Mouse (Mus musculus): ENCODE results near the gene Pzp. TPM values are rescaled to one million over a fixed set of nuclear protein-coding genes. Genes with fewer than 3 reads are reported as not detected.

Pzp gene
- polyA plus RNA-seq, 1 experiment from 2014 or later, result 1,400 TPM

GRCm38 (mm10) chr6:128525801-128526200, 719 bp downstream of the Pzp start:
- H3K27ac ChIP-seq (ENCODE audit: low read depth), result peak overlapping the region; percentile 90
- H3K9me3 ChIP-seq (ENCODE audit: low read length), result peaks cover 7% of the 10 kb centered on the region
- no peak overlapping the region; the same call in 1 of the 2 replicates for H3K4me2 ChIP-seq (ENCODE audit: low read depth, low read length)
- DNase-seq (peak; percentile 43), ATAC-seq (peak; percentile 82)
- peak overlapping the region; percentile 63 for H3K9ac ChIP-seq (replicated peaks)
- TF ChIP-seq EP300 (IDR thresholded peaks at IDR 0.05; ENCODE audit: low read depth), result no peak
- no peak for TF ChIP-seq CTCF (IDR thresholded peaks at IDR 0.05; ENCODE audit: low read depth)
- H3K27me3 ChIP-seq (ENCODE audit: insufficient read depth, low read length), result no peaks in the 10 kb centered on the region
- 59% methylated on average over 4 of the region's 4 CpGs for WGBS (ENCODE audit: insufficient replicate concordance)
- peak overlapping the region; percentile 46 for H3K4me3 ChIP-seq (ENCODE audit: low read depth, low read length)
- peaks cover 2% of the 10 kb centered on the region; the same call in 1 of the 2 replicates for H3K36me3 ChIP-seq (replicated peaks; ENCODE audit: insufficient read depth, low read length)
- no peaks in the 10 kb centered on the region for H3K4me1 ChIP-seq (ENCODE audit: insufficient read depth)

- TF ChIP-seq EP300 (IDR thresholded peaks at IDR 0.05; ENCODE audit: low read depth) (no peak), CTCF (IDR thresholded peaks at IDR 0.05; ENCODE audit: low read depth) (no peak)
- Histone ChIP-seq H3K4me1 (ENCODE audit: insufficient read depth) (0 out of 2 replicates have a peak, but pooled peaks cover 2% of the 10 kb centered on the region), H3K27ac (ENCODE audit: low read depth) (no peak overlapping the region), H3K27me3 (ENCODE audit: insufficient read depth, low read length) (no peaks in the 10 kb centered on the region), H3K9me3 (ENCODE audit: low read length) (peaks cover 7% of the 10 kb centered on the region), H3K9ac (replicated peaks) (no peak overlapping the region), H3K4me3 (ENCODE audit: low read depth, low read length) (no peak overlapping the region), H3K4me2 (ENCODE audit: low read depth, low read length) (peak overlapping the region; percentile 57; the same call in 1 of the 2 replicates), H3K36me3 (replicated peaks; ENCODE audit: insufficient read depth, low read length) (peaks cover 4% of the 10 kb centered on the region)
- no peak for ATAC-seq
- DNase-seq, result no peak
- WGBS (ENCODE audit: insufficient replicate concordance), result 87% methylated on average over 3 of the region's 3 CpGs
These were observed 3.2 kb downstream of the Pzp start for GRCm38 (mm10) chr6:128523360-128523759.

- H3K9me3 ChIP-seq (ENCODE audit: low read length), result peaks cover 2% of the 10 kb centered on the region; the same call in 1 of the 2 replicates
- DNase-seq (no peak), ATAC-seq (no peak)
- H3K4me2 ChIP-seq (ENCODE audit: low read depth, low read length), result no peak overlapping the region
- peaks cover 4% of the 10 kb centered on the region for H3K36me3 ChIP-seq (replicated peaks; ENCODE audit: insufficient read depth, low read length)
- 86% methylated on average over 7 of the region's 7 CpGs for WGBS (ENCODE audit: insufficient replicate concordance)
- H3K27me3 ChIP-seq (ENCODE audit: insufficient read depth, low read length), result no peaks in the 10 kb centered on the region
- H3K9ac ChIP-seq (replicated peaks), result no peak overlapping the region
- H3K27ac ChIP-seq (ENCODE audit: low read depth), result no peak overlapping the region
- TF ChIP-seq EP300 (IDR thresholded peaks at IDR 0.05; ENCODE audit: low read depth) (no peak), CTCF (IDR thresholded peaks at IDR 0.05; ENCODE audit: low read depth) (no peak)
- H3K4me1 ChIP-seq (ENCODE audit: insufficient read depth), result 0 out of 2 replicates have a peak, but pooled peaks cover 2% of the 10 kb centered on the region
- H3K4me3 ChIP-seq (ENCODE audit: low read depth, low read length), result no peak overlapping the region
These were observed 7.4 kb downstream of the Pzp start for GRCm38 (mm10) chr6:128519159-128519558.

- TF ChIP-seq CTCF (IDR thresholded peaks at IDR 0.05; ENCODE audit: low read depth), result no peak
- no peak for TF ChIP-seq EP300 (IDR thresholded peaks at IDR 0.05; ENCODE audit: low read depth)
- Histone ChIP-seq H3K36me3 (replicated peaks; ENCODE audit: insufficient read depth, low read length) (peaks cover 7% of the 10 kb centered on the region), H3K27ac (ENCODE audit: low read depth) (no peak overlapping the region), H3K27me3 (ENCODE audit: insufficient read depth, low read length) (no peaks in the 10 kb centered on the region), H3K4me3 (ENCODE audit: low read depth, low read length) (no peak overlapping the region), H3K9me3 (ENCODE audit: low read length) (no peaks in the 10 kb centered on the region), H3K4me1 (ENCODE audit: insufficient read depth) (no peaks in the 10 kb centered on the region), H3K4me2 (ENCODE audit: low read depth, low read length) (no peak overlapping the region), H3K9ac (replicated peaks) (no peak overlapping the region)
- 82% methylated on average over 2 of the region's 2 CpGs for WGBS (ENCODE audit: insufficient replicate concordance)
- DNase-seq (no peak), ATAC-seq (no peak)
These were observed 20.8 kb downstream of the Pzp start for GRCm38 (mm10) chr6:128505676-128506236.

GRCm38 (mm10) chr6:128504743-128505142, 21.8 kb downstream of the Pzp start:
- TF ChIP-seq CTCF (IDR thresholded peaks at IDR 0.05; ENCODE audit: low read depth) (no peak), EP300 (IDR thresholded peaks at IDR 0.05; ENCODE audit: low read depth) (no peak)
- Histone ChIP-seq H3K4me1 (ENCODE audit: insufficient read depth) (no peaks in the 10 kb centered on the region), H3K27me3 (ENCODE audit: insufficient read depth, low read length) (no peaks in the 10 kb centered on the region), H3K4me2 (ENCODE audit: low read depth, low read length) (no peak overlapping the region), H3K9ac (replicated peaks) (no peak overlapping the region), H3K36me3 (replicated peaks; ENCODE audit: insufficient read depth, low read length) (peaks cover 8% of the 10 kb centered on the region), H3K4me3 (ENCODE audit: low read depth, low read length) (no peak overlapping the region), H3K27ac (ENCODE audit: low read depth) (no peak overlapping the region), H3K9me3 (ENCODE audit: low read length) (no peaks in the 10 kb centered on the region)
- WGBS (ENCODE audit: insufficient replicate concordance), result 70% methylated on average over 5 of the region's 5 CpGs
- no peak for ATAC-seq
- no peak for DNase-seq

- H3K27me3 ChIP-seq (ENCODE audit: insufficient read depth, low read length), result no peaks in the 10 kb centered on the region
- no peak overlapping the region; the same call in 1 of the 2 replicates for H3K27ac ChIP-seq (ENCODE audit: low read depth)
- H3K4me1 ChIP-seq (ENCODE audit: insufficient read depth), result no peaks in the 10 kb centered on the region
- 79% methylated on average over 1 of the region's 1 CpGs for WGBS (ENCODE audit: insufficient replicate concordance)
- H3K4me2 ChIP-seq (ENCODE audit: low read depth, low read length), result no peak overlapping the region
- H3K36me3 ChIP-seq (replicated peaks; ENCODE audit: insufficient read depth, low read length), result peaks cover 29% of the 10 kb centered on the region
- peak; percentile 41; the same call in 1 of the 2 replicates for ATAC-seq
- TF ChIP-seq EP300 (IDR thresholded peaks at IDR 0.05; ENCODE audit: low read depth) (no peak), CTCF (IDR thresholded peaks at IDR 0.05; ENCODE audit: low read depth) (no peak)
- no peak overlapping the region for H3K9ac ChIP-seq (replicated peaks)
- H3K9me3 ChIP-seq (ENCODE audit: low read length), result no peaks in the 10 kb centered on the region
- no peak overlapping the region for H3K4me3 ChIP-seq (ENCODE audit: low read depth, low read length)
- no peak for DNase-seq
These were observed 31.2 kb downstream of the Pzp start for GRCm38 (mm10) chr6:128495346-128495745.

Data from liver, postnatal 0 days (tissue).